Mouse (Mus musculus): ENCODE measurements at regions not wholly inside any gene's neighbourhood (a gene's known extent, or its start where the extent isn't known, plus 50 kb on each side); places are given as distances from the start of the nearest gene placed in this dataset.
"Not testable (repeated sequence)": the region's sequence is repeated elsewhere in the genome, so short reads cannot be mapped to it uniquely, and the experiment has no call there.

DNA sequence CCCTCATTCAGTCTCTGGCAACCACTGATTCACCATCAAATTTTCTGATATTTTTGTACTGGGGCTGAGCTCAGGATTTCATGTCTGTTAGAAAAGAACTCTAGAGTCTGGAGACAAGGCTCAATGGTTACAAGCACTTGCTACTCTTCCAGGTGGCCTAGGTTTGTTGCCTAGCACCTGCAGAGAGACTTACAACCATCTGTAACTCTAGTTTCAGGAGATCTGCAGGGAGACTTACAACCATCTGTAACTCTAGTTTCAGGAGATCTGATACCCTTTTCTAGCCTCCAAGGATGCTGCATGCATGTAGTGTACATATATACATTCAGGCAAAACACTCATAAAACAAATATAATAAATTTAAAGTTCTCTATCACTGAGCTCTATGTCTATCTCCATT is 166.1 kb downstream of the Akr1d1 start:
- no peak for DNase-seq

DNA sequence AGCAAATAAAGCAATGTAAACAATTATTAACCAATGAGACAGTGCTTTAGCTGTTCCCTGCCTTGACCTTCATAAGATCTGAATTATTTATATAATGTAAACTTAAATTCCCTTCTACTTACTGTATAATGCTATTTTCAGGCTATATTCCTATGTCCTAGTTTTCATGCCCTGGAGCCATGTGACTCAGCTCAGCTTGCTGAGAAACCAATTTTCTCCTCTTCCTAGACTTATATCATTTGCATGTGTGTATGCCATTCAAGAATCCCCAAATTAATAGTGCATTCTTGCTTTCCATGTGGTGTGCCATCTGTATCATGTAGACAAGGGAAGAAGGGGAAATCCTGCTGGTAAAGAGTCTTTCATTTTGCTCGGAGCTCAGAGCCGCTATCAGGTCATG is 166.7 kb upstream of the Trim24 start:
- DNase-seq: no peak

DNA sequence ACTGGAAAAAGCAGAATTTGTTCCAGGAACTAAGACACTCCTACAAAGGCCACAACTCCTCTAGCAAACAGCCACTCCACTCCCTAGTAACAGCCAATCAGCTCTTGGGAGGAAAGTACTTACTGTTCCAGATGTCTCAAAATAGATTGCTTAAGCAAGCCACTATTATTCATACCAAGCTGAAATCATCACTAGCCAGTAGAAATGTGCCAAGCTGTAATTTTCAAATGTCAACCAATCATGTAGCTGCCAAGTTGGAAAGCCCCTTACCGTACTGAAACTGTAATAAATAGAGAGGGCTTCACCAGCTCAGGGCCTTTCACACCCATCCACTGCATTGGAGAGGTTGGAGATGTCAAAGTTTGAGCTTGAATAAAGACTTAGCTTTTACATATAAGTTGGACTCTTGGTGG is 164.9 kb upstream of the Trim24 start:
- no peak for DNase-seq

DNA sequence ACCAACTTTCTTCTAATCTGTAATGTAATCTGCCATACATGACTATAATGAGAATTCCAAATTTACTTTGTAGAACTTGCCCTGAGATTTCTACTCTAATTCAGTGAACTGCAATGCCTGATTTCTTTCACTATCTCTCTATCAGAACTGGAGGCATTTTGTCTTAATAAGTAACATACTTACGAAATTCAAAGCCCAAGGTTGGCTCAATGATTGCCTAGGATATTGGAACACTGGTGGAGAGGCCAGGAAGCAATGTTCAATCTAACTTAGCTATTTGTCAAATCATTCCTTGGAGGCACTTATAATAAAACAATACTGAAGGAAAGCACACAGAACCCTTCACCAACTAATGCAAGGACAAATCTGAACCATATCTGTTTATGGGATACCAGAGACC is 162.9 kb upstream of the Trim24 start:
- not testable (repeated sequence) for DNase-seq

DNA sequence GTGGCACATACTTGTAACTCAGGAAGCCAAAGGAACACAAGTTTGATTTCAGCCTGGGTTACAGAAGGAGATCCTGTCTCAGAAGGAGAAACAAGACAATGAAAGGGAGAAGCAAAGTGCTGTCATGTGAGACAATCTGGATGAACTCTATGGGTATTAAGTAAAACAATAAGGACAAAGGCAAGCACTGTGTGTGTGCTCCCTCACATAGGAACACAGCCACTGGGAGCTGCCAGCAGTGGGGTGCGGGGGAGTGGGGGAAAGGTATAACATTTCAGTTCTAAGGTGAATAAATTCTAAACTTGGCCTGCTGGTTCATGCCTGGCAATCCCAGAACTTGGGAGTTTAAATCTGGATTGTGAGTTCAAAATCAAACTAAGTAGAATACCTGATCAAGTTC is 158.8 kb upstream of the Trim24 start:
- DNase-seq: no peak

DNA sequence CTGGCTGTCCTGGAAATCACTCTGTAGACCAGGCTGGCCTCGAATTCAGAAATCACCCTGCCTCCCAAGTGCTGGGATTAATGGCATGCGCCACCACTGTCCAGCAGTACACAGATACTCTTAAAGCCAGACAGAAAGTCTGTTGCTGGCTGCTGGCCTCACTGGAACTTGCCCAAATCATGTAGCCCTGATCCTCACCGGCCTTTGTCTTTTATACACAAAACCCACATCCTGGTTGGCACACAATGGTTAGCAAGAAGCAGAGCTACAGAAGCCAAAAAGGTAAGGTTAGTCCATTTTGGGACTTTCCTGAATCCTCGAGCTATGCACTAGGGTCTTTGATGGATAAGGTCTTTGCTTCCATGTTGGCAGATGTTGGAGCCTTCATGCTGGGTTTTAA is 157.2 kb upstream of the Trim24 start:
- peak in 1 of 2 experiments; percentile 16 for DNase-seq

DNA sequence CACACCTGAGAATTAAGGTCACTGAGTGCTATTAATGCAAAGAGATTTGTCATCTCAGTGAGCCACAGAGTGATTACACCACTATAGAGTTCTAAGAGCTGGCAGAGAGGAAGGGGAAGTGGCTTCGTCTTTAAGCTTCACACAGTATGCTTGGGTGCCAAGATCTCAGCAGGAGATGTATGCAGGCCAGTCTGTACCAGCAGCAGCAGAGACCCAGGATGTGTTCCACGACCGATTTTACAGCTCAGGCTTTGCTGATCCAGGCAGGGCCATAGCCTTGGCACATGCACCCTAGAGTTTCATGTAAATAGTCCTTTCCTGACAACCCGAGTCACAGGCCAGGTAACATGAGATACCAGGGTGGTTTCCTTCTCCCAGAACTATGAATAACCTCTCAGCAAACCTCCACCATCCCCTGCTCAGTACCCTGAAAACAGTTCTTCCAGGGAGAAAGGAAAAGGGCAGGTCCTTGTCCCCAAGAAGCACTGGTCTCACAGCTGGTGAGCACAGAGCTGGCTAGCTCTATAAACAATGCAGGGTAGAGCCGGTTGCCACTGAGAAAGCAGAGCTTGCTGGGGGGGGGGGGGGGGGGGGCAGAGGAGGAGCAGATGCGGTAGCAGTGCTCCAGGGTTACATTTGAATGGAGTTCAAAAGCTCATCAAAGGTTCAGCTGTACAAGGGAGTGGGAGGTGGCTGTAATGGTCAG is 156.2 kb upstream of the Trim24 start:
- peak; percentile 59 to 75 for DNase-seq

DNA sequence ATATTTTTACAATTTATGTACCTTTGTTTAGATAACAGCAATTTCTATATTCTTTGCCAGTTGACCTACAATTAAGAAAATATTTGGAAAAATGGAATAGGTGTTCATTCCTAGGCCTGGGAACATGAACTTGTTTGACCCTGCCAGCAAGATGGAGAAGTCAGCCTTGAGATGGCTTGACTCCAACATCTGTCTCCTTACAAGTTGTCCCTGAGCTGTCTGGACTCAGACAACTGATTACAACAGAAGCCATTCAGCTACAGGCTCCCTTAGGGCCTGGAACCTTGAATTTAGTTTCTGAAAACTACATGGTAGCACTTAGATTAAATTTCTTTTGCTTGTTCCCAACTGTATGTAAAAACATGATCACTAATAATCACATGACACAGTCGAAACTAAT is 148.9 kb upstream of the Trim24 start:
- no peak for DNase-seq

DNA sequence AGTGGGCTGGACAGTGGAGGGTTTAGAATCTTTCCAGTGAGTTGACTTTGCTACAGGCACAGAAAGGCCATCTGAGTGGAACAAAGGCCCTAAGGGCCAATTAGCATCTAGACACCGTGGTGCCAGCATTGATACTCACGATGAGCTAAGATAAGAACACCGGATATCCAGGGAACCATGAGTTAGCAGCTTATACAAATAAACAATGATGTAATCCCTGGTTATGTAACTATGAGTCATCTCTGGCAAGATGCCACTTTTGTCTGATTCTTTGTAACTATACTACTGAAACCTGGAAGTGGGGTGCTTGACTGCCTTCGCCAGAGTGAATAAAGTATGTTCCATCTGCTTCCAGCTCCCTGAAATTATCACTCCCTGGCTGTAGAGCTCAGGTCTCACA is 147.3 kb upstream of the Trim24 start:
- no peak for DNase-seq

DNA sequence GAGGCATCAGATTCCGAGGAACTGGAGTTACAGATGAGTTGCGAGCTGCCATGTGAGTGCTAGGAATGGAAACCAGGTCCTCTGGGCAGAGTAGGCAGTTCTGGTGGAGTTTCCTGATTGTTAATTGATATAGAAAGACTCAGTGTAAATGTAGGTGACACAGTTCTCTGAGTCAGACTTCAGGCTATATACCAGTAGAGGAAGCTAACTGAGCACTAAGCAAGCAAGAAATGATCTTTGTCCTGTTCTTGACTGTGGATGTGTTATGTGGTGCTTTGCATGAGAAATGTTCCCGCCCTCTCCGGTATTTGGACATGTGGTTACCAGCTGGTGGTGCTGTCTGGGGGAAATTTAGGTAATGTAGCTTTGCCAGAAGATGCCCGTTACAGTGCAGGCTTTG is 146.4 kb upstream of the Trim24 start:
- DNase-seq: no peak

DNA sequence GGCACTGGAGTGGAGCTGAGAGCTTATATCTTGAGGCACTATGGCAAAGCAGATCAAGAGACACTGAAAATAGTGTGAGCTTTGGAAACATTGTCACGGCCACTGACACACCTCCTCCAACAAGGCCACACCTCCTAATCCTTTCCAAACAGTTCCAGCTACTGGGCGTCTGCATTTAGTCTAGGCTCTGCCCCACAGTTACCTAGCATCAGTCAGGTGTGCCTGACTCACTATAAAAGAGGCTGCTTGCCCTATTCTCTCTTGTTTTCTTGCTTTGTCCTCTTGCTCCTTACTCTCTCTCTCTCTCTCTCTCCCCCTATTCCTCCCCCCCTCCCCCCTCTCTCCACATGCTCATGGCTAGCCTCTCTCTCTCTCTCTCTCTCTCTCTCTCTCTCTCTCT is 142.0 kb upstream of the Trim24 start:
- no peak for DNase-seq

DNA sequence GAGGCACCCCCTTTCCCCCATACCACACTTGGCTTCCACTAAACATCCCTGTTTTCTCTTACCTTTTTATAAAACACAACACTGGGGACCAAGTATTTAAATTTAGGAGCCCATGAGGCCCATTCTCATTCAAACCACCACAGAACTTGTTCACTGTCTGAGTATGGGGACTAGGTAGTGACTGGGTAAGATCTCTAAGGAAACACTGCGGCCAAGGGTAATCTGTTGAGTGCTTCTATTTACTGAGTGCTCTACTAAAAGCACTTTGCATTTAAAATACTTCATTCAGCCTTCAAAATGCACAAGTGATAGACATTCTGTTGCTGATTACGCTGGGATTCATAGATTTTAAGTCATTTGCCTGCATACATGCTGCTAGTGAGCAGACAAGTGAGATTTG is 141.4 kb upstream of the Trim24 start:
- DNase-seq: no peak

DNA sequence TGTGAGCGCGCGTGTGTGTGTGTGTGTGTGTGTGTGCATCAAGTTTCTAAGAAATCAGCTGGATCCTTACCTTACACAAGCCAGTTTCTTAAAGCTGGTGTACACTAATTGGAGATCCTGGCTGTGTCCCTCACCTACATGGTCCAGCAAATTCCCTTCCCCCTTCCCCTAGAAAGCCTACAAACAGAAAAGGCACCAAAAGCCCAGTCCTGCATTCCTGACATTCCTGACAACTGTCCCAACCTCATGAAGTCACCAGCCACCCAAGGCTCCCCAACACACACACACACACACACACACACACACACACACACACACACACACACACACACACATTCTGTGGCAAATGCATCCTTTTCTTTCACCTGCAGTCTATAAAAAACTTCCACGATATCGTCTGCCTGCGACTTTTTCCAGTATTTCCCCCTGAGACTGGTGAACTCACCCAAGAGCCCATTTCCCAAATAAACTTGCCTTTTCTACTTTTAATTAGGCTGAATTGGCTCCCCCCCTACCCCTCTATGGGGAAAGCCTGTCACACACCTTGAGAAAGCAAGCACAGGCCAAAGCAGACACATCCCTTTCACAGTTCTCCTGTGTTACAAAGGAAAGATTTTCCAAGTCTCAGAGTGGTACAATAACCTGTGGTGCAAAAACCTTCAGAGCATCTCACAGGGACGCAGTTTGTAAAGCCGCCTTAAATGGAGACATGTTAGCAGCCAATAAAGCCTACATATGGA is 139.9 kb upstream of the Trim24 start:
- no peak for DNase-seq

DNA sequence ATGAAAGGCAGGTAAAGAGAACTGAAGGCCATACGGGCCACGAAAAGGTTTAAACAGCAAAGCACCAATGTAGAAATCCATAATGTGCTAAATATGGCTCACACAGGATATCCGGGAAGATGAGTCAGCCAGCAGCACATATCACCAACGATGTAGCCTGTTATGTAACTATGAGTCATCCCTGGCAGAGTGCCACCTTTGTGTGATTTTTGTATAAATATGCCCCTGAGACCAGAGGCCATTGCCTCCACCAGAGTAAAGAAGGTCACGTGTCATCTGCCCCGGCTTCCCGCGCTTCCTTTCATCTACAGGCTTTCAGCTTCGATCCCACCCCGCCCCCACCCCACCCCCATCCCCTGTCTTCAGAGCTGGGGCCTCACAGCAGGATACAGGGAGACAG is 138.2 kb upstream of the Trim24 start:
- peak; percentile 58 to 59 for DNase-seq

DNA sequence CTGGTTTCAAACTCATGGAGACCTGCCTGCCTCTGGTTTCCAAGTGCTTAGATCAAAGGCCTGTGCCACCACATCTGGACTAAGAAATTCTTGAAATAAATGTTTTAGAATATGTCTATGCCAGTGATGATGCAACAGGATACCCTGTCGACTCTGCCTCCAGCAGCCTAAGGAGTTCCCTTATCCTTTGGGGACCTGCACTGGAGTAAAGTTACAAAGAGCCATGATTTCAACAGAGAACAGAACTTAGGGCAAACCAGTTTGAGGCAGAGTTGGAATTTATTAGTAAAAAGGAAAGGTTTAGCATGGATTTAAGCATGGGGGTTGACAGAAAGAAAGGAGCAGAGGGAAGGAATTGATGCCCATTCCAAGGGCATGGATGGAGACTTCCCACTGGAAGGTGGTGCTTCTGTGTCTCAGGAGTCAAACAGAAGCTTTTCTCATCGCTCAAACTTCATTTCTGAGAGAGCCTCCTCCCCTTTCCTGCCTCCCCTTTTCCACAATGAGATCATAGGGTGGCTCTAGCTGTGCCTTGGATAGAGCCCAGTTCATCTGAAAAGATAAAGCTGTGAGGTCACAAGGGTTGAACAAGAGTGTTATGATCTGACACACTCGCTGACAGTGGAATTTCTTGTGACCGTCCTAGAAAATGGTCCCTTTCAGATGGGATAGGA is 135.2 kb upstream of the Trim24 start:
- DNase-seq: no peak

DNA sequence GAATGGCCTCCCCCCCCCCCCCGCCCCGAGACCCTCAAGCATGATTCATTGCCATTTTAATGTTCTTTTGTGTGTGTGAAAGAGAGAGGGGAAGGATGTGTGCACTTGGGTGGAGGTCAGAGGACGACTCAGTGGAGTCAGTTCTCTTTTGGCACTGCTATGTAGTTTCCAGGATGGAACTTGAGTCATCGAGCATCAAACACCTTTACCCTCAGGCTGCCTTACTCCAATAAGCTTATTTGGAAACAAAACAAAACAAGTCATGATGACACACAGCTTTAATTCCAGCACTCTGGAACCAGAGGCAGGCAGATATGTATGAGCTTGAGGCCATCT is 134.7 kb upstream of the Trim24 start:
- no peak for DNase-seq

DNA sequence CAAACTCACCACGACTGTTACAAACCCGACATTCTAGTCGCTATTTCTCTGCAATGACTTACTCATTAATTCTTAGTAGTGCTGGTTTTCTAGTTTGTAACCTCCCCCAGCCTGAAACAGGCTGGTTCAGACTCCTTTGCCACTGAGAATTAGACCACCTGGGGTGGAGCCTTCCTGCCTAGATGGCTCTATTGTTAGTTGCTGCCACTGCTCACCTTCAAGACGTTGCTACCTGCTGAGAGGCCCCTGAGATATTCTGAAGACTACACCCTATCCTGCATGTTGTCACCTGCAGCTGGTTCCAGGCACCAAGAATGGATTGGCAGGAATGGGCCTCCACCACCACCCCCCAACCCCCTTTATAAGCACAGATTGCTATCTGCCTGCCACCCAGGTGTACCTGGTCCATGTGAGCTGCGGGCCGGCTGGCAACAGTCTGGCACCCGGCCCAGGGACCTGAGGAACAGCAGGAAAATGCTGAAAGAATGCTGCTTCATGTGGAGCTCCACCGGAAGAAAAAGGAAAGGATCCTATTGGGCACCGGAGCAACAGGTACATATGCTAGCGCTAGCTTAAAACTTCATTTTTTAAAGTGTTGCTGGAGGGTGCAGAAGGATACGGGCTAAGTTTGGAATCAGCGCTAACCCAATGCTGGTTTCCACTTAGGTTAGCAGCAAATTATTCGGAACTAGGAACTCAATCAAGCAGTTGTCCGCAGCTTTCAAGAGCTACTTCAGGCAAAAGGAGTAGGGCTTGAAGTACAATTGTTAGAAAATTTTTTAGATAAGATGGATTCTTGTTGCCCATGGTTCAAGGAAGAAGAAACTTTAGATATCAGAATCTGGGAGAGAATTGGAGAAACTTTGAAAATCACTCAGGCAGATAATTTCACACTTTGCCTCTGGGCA is 129.4 kb upstream of the Trim24 start:
- no peak for DNase-seq

DNA sequence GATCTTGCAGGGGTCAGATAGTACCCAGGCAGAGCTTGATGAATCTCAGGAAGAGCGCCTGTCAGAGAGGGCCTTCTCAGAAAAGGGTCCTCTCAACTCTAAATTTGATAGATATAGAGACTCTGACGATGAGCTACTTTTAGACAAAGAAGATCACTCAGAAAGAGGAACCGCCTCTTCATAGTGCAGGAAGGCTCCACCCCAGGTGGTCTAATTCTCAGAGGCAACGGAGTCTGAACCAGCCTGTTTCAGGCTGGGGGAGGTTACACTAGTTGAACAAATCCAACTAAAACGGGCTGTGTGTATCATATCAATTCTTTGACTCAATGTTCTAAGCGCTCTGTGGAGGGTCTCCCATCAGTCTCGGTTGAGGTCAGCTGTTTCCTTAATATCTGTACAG is 128.7 kb upstream of the Trim24 start:
- peak in 1 of 2 experiments; percentile 20 for DNase-seq

DNA sequence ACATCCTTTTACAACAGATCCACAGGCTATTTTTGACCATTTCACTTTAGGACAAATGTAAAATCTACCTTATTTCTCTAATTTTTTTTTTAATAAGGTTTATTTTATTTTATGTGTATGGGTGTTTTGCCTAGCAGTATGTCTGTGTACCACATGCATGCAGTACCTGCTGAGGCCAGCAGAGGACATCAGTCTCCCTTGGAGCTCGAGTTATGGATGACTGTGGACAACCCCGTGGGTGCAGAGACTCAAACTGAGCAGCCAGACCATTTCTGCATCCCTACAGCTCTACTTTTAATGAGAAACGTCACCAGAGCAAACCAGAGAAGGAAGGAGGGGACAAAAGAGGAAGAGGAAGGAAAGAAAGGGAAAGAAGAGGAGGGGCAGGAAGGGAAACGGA is 125.9 kb upstream of the Trim24 start:
- peak; percentile 44 to 53 for DNase-seq

DNA sequence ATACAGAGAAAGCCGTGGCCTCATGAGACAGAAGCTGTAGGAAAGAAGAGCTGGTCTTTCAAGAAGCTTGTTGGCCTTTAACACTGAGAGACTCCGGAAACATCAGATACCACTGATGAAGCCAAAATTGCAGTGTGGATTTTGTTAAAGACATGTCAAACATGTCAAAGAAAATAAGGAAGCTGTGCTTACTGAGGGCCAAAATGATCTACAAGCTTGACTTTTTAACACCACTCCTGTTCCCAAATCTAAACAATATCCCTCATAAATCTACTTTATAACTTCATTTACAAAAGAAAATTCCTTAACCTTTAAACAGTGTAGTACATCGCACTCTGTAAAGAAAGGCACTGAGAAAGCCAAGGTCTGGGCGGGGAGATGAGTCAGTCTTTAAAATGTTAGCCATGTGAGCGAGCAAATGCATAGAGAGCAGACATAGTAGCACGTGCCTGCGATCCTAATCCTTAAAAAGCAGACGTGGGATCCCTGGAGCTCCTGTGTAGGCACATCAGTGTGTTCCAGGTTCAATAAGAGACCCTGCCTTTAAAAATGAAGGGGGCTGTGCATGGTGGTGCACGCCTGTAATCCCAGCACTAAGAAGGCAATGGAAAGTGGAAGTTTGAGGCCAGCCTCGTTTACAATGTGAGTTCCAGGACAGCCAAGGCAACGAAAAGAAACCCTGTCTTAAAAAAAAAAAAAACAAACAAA is 125.1 kb upstream of the Trim24 start:
- no peak for DNase-seq

DNA sequence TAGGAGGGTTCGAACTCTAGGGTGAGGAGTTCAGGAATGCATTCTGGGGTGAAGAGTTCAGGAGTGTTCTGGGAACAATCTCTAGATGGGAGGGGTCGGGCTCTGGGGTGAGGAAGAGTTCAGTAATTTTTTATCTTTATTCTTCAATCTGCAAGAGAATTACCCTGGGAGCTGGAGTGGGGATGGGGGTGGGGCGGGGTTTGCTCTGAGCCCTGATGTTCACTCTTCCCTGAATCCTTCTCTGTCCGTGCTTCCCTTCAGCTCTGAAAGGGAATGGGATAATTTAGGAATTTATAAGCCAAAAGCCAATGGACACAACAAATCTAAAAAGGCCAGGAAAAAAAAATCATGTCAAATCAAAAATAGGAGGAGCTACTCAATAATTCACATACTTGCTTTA is 122.8 kb upstream of the Trim24 start:
- not testable (repeated sequence) for DNase-seq

DNA sequence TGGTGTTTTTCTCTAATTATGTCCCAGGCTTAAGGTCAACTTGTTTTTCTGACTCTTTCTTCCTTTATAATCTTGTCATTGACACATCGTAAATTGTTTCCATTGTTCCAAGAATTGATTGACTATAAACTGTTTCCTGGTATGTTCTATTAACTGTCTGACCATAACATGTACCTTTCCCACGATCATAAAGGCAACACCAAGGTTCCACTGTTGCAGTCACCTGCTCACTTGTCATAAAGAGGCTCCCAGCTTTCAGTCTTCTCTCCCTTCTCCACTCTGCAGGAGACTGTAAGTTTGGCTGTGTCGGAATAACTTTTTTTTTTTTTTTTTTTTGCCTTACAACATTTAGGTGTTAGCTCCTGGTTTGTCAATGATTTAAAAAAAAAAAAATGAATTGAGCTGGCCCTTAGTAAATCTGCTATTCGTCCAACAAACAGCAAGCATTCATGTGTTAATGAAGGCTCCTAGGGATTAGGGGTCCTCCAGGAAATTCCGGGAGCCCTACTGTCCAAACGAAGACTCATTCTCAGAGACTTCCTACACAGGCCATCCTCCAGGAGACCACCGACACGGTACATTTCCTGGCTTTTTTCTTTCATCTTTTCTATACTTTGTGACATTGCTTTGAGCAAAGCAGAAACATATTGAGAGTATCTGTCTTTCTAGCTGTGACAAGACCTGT is 122.2 kb upstream of the Trim24 start:
- DNase-seq: no peak

All from thymus, postnatal 36 days (tissue).